Mouse (Mus musculus): ENCODE data around the gene Chml. TPM values are rescaled to one million over a fixed set of nuclear protein-coding genes. Genes with fewer than 3 reads are reported as not detected.

Chml gene
- total and polyA plus RNA-seq, 3 experiments, result 4.4 to 16.0 TPM; not detected in 1

GRCm38 (mm10) chr1:175632470-175632869 is 60.2 kb downstream of the Chml start:
- H3K27me3 ChIP-seq (ENCODE audit: control insufficient read depth in 1 of 2, insufficient read depth in 2 of 2, low read length in 2 of 2), result no peaks in the 10 kb centered on the region
- no peak for DNase-seq (ENCODE audit: low read depth, low spot score)
- H3K9ac ChIP-seq (ENCODE audit: control insufficient read depth, low read depth, low read length, poor library complexity, severe bottlenecking), result no peak overlapping the region
- no peak overlapping the region for H3K27ac ChIP-seq (ENCODE audit: control insufficient read depth, low read depth, low read length)
- H3K4me3 ChIP-seq (ENCODE audit: control insufficient read depth in 1 of 2, insufficient read depth in 1 of 2, low read depth in 2 of 2, low read length in 2 of 2), result peak overlapping the region in 1 of 2 experiments; percentile 79; a peak in 1 of 4 replicates
- H3K79me2 ChIP-seq (ENCODE audit: control insufficient read depth, insufficient read depth, low read length, poor library complexity), result no peaks in the 10 kb centered on the region; the same call in 1 of the 2 replicates
- H3K36me3 ChIP-seq (ENCODE audit: control insufficient read depth in 1 of 2, insufficient read depth in 2 of 2, low read length in 2 of 2), result peaks cover 0 to 4% of the 10 kb centered on the region in 2 experiments; a peak in 2 of 4 replicates
- H3K4me1 ChIP-seq (ENCODE audit: control insufficient read depth in 1 of 2, insufficient read depth in 2 of 2, low read length in 2 of 2), result peaks cover 2 to 6% of the 10 kb centered on the region in 2 experiments; a peak in 1 of 4 replicates
- TF ChIP-seq ZMIZ1 (IDR thresholded peaks at IDR 0.05; ENCODE audit: low read depth, low read length), result no peak
- TF ChIP-seq MEF2A (IDR thresholded peaks at IDR 0.05; ENCODE audit: extremely low read depth, insufficient replicate concordance, low read depth, low read length, poor library complexity, severe bottlenecking), result no peak
- TF ChIP-seq MXI1 (IDR thresholded peaks at IDR 0.05; ENCODE audit: low read depth, low read length), result no peak
- TF ChIP-seq UBTF (IDR thresholded peaks at IDR 0.05; ENCODE audit: borderline replicate concordance, insufficient read depth, low read depth, low read length), result no peak
- TF ChIP-seq CTCF (IDR thresholded peaks at IDR 0.05 in 2 of 3, conservative IDR thresholded peaks at IDR 0.05 in 1 of 3; ENCODE audit: control insufficient read depth in 1 of 3, insufficient read depth in 1 of 3, low read depth in 2 of 3, low read length in 3 of 3, poor library complexity in 1 of 3, severe bottlenecking in 1 of 3), result no peak
- TF ChIP-seq ZC3H11A (IDR thresholded peaks at IDR 0.05; ENCODE audit: low read depth, low read length), result no peak
- no peak for TF ChIP-seq EP300 (IDR thresholded peaks at IDR 0.05; ENCODE audit: low read depth in 1 of 2, low read length in 2 of 2)
- TF ChIP-seq E2F4 (IDR thresholded peaks at IDR 0.05; ENCODE audit: borderline replicate concordance, low read depth, low read length), result no peak
- TF ChIP-seq SIN3A (IDR thresholded peaks at IDR 0.05; ENCODE audit: low read length), result no peak
- H3K9me3 ChIP-seq (replicated peaks; ENCODE audit: insufficient read depth, low read length), result no peaks in the 10 kb centered on the region

Other genes with a start within 250 kb of the Chml start
- gene Rgs7, start 200.4 kb downstream of the Chml start, total RNA-seq (2012; rRNA removed), result not detected in 2 replicates
- gene Rgs7, start 200.4 kb downstream of the Chml start, polyA plus RNA-seq (2012; ENCODE audit: insufficient read depth in 1 of 2, insufficient read length in 2 of 2, low read depth in 1 of 2, low replicate concordance in 2 of 2, missing spikeins in 1 of 2), result not detected
- gene Kmo, start 72.5 kb downstream of the Chml start, total RNA-seq (2012; rRNA removed), result 0.27 and 0.69 TPM in 2 replicates
- gene Kmo, start 72.5 kb downstream of the Chml start, polyA plus RNA-seq (2012; ENCODE audit: insufficient read depth in 1 of 2, insufficient read length in 2 of 2, low read depth in 1 of 2, low replicate concordance in 2 of 2, missing spikeins in 1 of 2), result 1 to 10 TPM in 1 of 2 experiments, not detected in 1; 1.6 TPM
- 159 and 199 TPM in 2 replicates for gene Fh1, start 67.3 kb downstream of the Chml start, total RNA-seq (2012; rRNA removed)
- 100 to 1,000 TPM in 1 of 2 experiments, not detected in 1; 186 TPM for gene Fh1, start 67.3 kb downstream of the Chml start, polyA plus RNA-seq (2012; ENCODE audit: insufficient read depth in 1 of 2, insufficient read length in 2 of 2, low read depth in 1 of 2, low replicate concordance in 2 of 2, missing spikeins in 1 of 2)
- gene Opn3, start 125 bp downstream of the Chml start, total RNA-seq (2012; rRNA removed), result 0.39 and 0.50 TPM in 2 replicates
- 1 to 10 TPM in 1 of 2 experiments, not detected in 1; 2.2 TPM for gene Opn3, start 125 bp downstream of the Chml start, polyA plus RNA-seq (2012; ENCODE audit: insufficient read depth in 1 of 2, insufficient read length in 2 of 2, low read depth in 1 of 2, low replicate concordance in 2 of 2, missing spikeins in 1 of 2)
- gene Wdr64, start 5.7 kb upstream of the Chml start, total RNA-seq (2012; rRNA removed), result 0.10 TPM in 1 of 2 replicates, not detected in the other
- under 1 TPM in 1 of 2 experiments, not detected in 1; 0.31 TPM for gene Wdr64, start 5.7 kb upstream of the Chml start, polyA plus RNA-seq (2012; ENCODE audit: insufficient read depth in 1 of 2, insufficient read length in 2 of 2, low read depth in 1 of 2, low replicate concordance in 2 of 2, missing spikeins in 1 of 2)
- 61.9 and 74.2 TPM in 2 replicates for gene Exo1, start 187.7 kb upstream of the Chml start, total RNA-seq (2012; rRNA removed)
- 1,000 to 10,000 TPM in 1 of 2 experiments, 10 to 100 TPM in 1; 82.9 to 1,192 TPM for gene Exo1, start 187.7 kb upstream of the Chml start, polyA plus RNA-seq (2012; ENCODE audit: insufficient read depth in 1 of 2, insufficient read length in 2 of 2, low read depth in 1 of 2, low replicate concordance in 2 of 2, missing spikeins in 1 of 2)
- gene Gm38100, start 227.4 kb upstream of the Chml start, total RNA-seq (2012; rRNA removed), result 0.15 and 0.16 TPM in 2 replicates
- gene Gm38100, start 227.4 kb upstream of the Chml start, polyA plus RNA-seq (2012; ENCODE audit: insufficient read depth in 1 of 2, insufficient read length in 2 of 2, low read depth in 1 of 2, low replicate concordance in 2 of 2, missing spikeins in 1 of 2), result under 1 TPM in 1 of 2 experiments, not detected in 1; 0.24 TPM